Mouse (Mus musculus) liver, embryonic 12.5 days (tissue): ENCODE results near the gene Hist1h4b. TPM values are rescaled to one million over a fixed set of nuclear protein-coding genes. Genes with fewer than 3 reads are reported as not detected.

Experiments used
- ATAC-seq: fragments of 200-750 bp; cut with Nextera tagmentation; 2 replicates; pipeline ENCODE4 v1.8.0; 2017; ENCODE audit warnings: moderate number of reproducible peaks, mild to moderate bottlenecking, moderate library complexity
- H3K27ac ChIP-seq: fragments of 300-500 bp; sonication (generic); 2 replicates; pipeline ENCODE4 v1.5.1; 2016; ENCODE audit warnings: mild to moderate bottlenecking
- H3K27me3 ChIP-seq: fragments of 300-500 bp; sonication (generic); replicated peaks from 2 replicates; pipeline ENCODE4 v1.6.1; 2016; ENCODE audit warnings: mild to moderate bottlenecking, moderate library complexity
- H3K36me3 ChIP-seq: fragments of 300-500 bp; sonication (generic); 2 replicates; pipeline ENCODE4 v1.6.1; 2016; ENCODE audit warnings: mild to moderate bottlenecking, moderate library complexity
- H3K4me1 ChIP-seq: fragments of 300-500 bp; sonication (generic); 2 replicates; pipeline ENCODE4 v1.6.1; 2016
- H3K4me2 ChIP-seq: fragments of 300-500 bp; sonication (generic); 2 replicates; pipeline ENCODE4 v1.6.1; 2016; ENCODE audit warnings: mild to moderate bottlenecking, moderate library complexity
- H3K4me3 ChIP-seq: fragments of 300-500 bp; sonication (generic); 2 replicates; pipeline ENCODE4 v1.5.1; 2016; ENCODE audit warnings: mild to moderate bottlenecking, moderate library complexity
- H3K9ac ChIP-seq: fragments of 300-500 bp; sonication (generic); 2 replicates; pipeline ENCODE4 v1.6.1; 2016; ENCODE audit warnings: mild to moderate bottlenecking, moderate library complexity
- H3K9me3 ChIP-seq: fragments of 300-500 bp; sonication (generic); replicated peaks from 2 replicates; pipeline ENCODE4 v1.6.1; 2016; ENCODE audit warnings: mild to moderate bottlenecking, moderate library complexity
- WGBS: fragments of 180-500 bp; shearing (Covaris S2); methylation state at CpG from one replicate; pipeline ENCODE4 v1.1.7; 2016; ENCODE audit not compliant: insufficient replicate concordance; 5-methylcytosine and 5-hydroxymethylcytosine counted together
- polyA plus RNA-seq: library from polyadenylated mRNA; unstranded; fragments of >200 nt; fragmentation: Nextera tagmentation; extraction: Ambion mirVana; gene quantifications from 2 replicates; pipeline ENCODE4 v1.2.1, GENCODE M21; 2016

Gene Hist1h4b
- polyA plus RNA-seq, 1 experiment from 2014 or later = 4.5 TPM

DNA sequence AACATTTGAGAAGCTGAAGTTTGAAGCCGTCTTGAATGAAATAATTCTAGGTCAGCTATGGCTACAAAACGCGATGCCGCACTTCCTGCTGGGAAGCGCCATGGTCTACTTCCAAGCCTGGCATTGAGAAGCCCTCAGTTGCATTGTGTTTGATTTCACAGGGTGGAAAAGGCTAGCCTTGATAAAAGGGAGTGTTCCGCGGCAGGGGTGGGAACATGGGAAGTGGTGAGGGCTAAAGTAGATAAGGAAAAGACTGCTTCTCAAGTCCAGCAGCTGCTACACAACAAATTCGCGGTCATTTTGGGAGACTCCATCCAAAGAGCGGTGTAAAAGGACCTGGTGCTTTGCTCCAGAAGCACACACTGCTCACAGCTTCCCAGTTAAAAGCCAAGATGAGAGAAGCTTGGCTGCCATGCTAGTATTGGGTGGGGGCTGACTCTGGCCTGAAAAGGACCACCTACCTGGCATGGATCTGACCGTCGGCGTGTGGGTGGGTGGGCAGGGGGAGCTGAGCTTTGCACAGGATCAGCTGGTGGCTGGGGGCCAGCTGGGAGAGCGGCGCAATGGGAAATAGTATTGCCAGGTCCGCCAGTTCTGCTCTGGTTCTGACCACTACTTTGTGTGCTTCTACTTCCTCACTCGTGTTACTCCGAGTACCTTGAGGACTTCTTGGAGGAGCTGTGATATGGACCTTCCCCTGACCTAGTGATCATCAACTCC lies 28.2 kb upstream of the Hist1h4b start:
- Histone ChIP-seq H3K27me3 (0 out of 2 replicates have a peak, but pooled peaks cover 2% of the 10 kb centered on the region), H3K4me3 (no peak overlapping the region), H3K4me2 (peak overlapping the region; percentile 40), H3K9me3 (no peaks in the 10 kb centered on the region), H3K27ac (0 out of 2 replicates have a peak overlapping the region, but pooled peaks have one; percentile 65), H3K4me1 (peaks cover 58% of the 10 kb centered on the region), H3K9ac (peak overlapping the region; percentile 40; the same call in 1 of the 2 replicates), H3K36me3 (no peaks in the 10 kb centered on the region)
- 46% methylated on average over 18 of the region's 18 CpGs for WGBS
- 0 out of 2 replicates have a peak, but pooled peaks have one; percentile 36 for ATAC-seq

DNA sequence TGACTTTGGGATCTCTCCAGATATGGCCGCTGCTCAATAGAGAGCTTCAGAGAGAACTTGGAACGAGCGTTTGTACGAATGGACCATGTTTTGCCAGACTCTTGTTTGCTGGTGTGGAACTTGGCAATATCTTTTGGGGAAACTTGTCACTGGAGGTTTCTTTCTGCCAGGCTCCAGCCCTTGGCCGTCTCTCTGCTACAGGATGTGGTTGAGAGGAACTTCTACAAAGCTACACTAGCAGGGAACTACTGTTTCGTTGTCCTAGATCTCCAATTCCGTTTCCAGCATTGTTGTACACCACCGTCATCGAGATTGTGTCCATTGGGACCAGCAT lies 27.7 kb upstream of the Hist1h4b start:
- 51% methylated on average over 9 of the region's 9 CpGs for WGBS
- Histone ChIP-seq H3K4me2 (peak overlapping the region; percentile 40), H3K9me3 (no peaks in the 10 kb centered on the region), H3K27me3 (0 out of 2 replicates have a peak, but pooled peaks cover 2% of the 10 kb centered on the region), H3K27ac (0 out of 2 replicates have a peak overlapping the region, but pooled peaks have one; percentile 65), H3K36me3 (no peaks in the 10 kb centered on the region), H3K4me1 (peaks cover 53% of the 10 kb centered on the region), H3K4me3 (no peak overlapping the region), H3K9ac (no peak overlapping the region; the same call in 1 of the 2 replicates)
- ATAC-seq = no peak

DNA sequence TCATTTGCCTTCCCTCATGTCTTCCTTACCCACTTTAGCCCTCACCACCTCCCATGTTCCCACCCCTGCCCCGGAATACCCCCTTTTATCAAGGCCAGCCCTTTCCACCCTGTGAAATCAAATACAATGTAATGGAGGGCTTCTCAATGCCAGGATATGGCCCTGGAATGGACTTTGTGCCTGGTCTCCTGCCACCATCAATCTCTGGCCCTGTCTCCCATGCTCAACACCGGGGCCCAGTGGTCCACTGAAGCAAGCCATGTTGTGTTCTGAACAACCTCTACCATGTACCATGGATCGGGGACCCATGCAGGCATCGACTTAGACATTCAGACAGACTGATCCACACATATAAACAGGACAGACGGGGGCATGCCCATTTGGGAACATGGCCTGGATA lies 27.1 kb upstream of the Hist1h4b start:
- Histone ChIP-seq H3K9ac (no peak overlapping the region), H3K27ac (0 out of 2 replicates have a peak overlapping the region, but pooled peaks have one; percentile 65), H3K4me3 (no peak overlapping the region)

DNA sequence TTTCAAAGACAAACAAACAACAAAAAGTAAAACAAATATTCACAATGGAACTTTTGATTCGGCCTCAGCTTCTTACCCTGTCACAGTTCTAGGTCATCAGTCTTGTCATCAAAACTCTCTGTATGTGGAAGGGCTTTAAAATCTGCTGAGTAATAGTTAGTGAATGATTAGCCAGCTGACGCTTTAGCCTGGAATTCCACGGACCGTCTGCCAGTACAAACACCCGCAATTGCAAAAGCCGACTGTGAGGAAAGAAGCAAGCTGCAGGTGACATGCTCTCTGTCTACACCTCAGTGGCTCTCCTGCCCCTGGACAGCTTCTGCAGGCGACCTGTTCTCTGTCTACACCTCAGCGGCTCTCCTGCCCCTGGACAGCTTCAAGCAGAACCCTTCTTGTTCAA lies 26.3 kb upstream of the Hist1h4b start:
- H3K4me2 ChIP-seq = no peak overlapping the region
- no peak overlapping the region for H3K4me3 ChIP-seq
- WGBS = 66% methylated on average over 8 of the region's 8 CpGs
- no peak overlapping the region for H3K9ac ChIP-seq
- H3K4me1 ChIP-seq = peaks cover 40% of the 10 kb centered on the region
- H3K27ac ChIP-seq = 0 out of 2 replicates have a peak overlapping the region, but pooled peaks have one; percentile 37
- no peaks in the 10 kb centered on the region for H3K36me3 ChIP-seq
- 0 out of 2 replicates have a peak, but pooled peaks cover 2% of the 10 kb centered on the region for H3K27me3 ChIP-seq
- peak; percentile 46; the same call in 1 of the 2 replicates for ATAC-seq
- no peaks in the 10 kb centered on the region for H3K9me3 ChIP-seq

More for the DNA sequence above, 27.1 kb upstream of the Hist1h4b start:
- Histone ChIP-seq H3K27me3 (0 out of 2 replicates have a peak, but pooled peaks cover 2% of the 10 kb centered on the region), H3K36me3 (no peaks in the 10 kb centered on the region), H3K9me3 (no peaks in the 10 kb centered on the region), H3K4me2 (no peak overlapping the region), H3K4me1 (peaks cover 47% of the 10 kb centered on the region)
- no peak for ATAC-seq
- 78% methylated on average over 5 of the region's 5 CpGs for WGBS

DNA sequence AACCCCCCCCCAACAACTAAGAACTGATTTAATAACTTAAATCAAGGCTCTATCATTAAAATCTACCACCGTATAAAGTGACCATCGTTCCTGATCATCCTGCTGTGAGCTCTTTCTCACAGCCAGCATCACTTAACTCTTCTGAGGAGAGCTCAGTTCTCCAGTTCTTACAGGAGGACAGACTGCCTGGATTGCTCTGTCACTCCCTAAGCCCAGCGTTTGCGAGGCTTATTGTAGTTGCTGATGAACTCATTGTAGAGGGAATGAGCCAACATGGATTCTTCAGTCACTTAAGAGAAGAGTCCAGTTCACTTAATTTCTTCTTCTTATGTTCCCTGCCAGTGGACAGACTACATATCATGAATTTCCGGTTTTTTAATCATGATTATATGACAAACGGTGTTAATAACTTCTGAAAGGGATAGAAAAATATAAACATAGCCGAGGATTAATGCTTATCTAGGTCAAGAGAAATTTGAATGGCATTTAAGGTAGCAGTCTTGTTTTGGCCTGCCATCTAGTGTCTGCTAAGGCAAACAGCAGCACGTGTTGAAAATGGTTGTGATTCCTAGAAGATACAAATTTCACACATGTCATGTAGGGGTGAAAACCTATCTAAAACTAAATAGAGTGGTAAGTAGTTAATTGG lies 24.5 kb upstream of the Hist1h4b start:
- Histone ChIP-seq H3K4me2 (no peak overlapping the region), H3K9ac (0 out of 2 replicates have a peak overlapping the region, but pooled peaks have one; percentile 22), H3K4me3 (no peak overlapping the region), H3K4me1 (peaks cover 34% of the 10 kb centered on the region), H3K36me3 (no peaks in the 10 kb centered on the region), H3K27me3 (no peaks in the 10 kb centered on the region), H3K27ac (no peak overlapping the region), H3K9me3 (no peaks in the 10 kb centered on the region)
- no peak for ATAC-seq
- 23% methylated on average over 8 of the region's 8 CpGs for WGBS

DNA sequence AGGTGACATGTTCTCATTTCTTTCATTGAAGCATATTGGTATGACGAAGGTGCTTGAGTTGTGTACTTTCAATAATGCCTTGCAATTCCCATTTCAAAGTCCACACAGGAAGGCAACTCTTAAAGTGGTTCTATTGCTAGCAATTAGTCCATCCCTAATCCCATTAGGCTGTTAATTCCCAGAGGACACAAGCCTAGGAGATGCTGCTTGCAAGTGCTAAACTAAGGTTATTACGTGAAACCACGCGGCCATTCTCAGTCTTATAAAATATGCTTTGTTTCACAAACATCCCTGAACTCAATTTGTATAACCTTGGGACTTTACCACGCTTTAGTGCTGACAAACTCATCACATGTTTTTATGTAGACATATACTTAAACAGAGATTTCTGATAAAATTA lies 19.7 kb upstream of the Hist1h4b start:
- Histone ChIP-seq H3K9me3 (no peaks in the 10 kb centered on the region), H3K4me3 (no peak overlapping the region), H3K27me3 (no peaks in the 10 kb centered on the region), H3K9ac (0 out of 2 replicates have a peak overlapping the region, but pooled peaks have one; percentile 4), H3K4me1 (peaks cover 31% of the 10 kb centered on the region), H3K4me2 (no peak overlapping the region), H3K36me3 (no peaks in the 10 kb centered on the region), H3K27ac (peak overlapping the region; percentile 48)
- ATAC-seq = no peak
- 84% methylated on average over 5 of the region's 5 CpGs for WGBS

DNA sequence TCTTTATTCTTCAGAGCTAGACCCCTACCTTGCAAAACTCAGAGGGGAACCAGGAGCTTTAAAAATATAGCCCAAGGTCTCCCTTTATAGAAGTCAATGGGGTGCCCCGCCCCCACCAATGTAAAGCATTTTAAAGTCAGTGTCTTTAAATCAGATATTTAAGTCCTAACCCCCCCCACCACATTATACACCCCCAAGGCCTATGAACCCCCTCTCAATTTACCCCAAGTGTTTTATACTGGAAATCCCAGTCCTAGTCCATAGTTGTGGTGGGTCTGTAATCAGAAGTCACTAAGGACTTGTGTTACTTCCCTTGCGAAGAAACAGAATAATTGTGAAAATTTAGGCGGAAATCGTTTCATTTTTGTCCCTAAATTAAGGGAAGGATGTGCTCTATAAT lies 18.8 kb upstream of the Hist1h4b start:
- H3K27ac ChIP-seq = peak overlapping the region; percentile 100
- H3K9me3 ChIP-seq = no peaks in the 10 kb centered on the region
- H3K4me3 ChIP-seq = peak overlapping the region; percentile 60
- H3K4me1 ChIP-seq = peaks cover 35% of the 10 kb centered on the region
- no peaks in the 10 kb centered on the region for H3K36me3 ChIP-seq
- H3K27me3 ChIP-seq = no peaks in the 10 kb centered on the region
- peak overlapping the region; percentile 79 for H3K4me2 ChIP-seq
- H3K9ac ChIP-seq = peak overlapping the region; percentile 92
- no peak for ATAC-seq
- 20% methylated on average over 4 of the region's 4 CpGs for WGBS

DNA sequence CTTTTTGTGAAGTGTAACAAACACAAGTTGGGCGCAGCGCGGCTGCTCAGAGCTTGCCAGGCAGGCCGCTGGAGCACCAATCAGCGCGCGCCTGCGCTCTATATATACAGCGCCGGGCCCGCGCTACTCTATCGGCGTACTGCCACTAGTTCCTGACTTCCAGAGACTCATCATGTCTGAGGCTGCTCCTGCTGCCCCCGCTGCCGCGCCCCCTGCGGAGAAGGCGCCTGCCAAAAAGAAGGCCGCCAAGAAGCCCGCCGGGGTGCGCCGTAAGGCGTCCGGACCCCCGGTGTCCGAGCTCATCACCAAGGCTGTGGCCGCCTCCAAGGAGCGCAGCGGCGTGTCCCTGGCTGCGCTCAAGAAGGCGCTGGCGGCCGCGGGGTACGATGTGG lies 18.1 kb upstream of the Hist1h4b start, which contains the start of gene Hist1h1c:
TSS of gene Hist1h1c (plus strand) at position 132 of the 392 bp plus-strand sequence.
- peak within 1 kb of the TSS; percentile 60 for H3K4me3 ChIP-seq
- no peaks in the 10 kb centered on the region for H3K27me3 ChIP-seq
- H3K4me1 ChIP-seq = peaks cover 39% of the 10 kb centered on the region
- peak within 1 kb of the TSS; percentile 79 for H3K4me2 ChIP-seq
- H3K36me3 ChIP-seq = no peaks in the 10 kb centered on the region
- peak within 1 kb of the TSS; percentile 100 for H3K27ac ChIP-seq
- no peaks in the 10 kb centered on the region for H3K9me3 ChIP-seq
- WGBS = under 1% methylated on average over 38 of the region's 38 CpGs
- peak; percentile 80 for ATAC-seq
- peak within 1 kb of the TSS; percentile 92 for H3K9ac ChIP-seq

DNA sequence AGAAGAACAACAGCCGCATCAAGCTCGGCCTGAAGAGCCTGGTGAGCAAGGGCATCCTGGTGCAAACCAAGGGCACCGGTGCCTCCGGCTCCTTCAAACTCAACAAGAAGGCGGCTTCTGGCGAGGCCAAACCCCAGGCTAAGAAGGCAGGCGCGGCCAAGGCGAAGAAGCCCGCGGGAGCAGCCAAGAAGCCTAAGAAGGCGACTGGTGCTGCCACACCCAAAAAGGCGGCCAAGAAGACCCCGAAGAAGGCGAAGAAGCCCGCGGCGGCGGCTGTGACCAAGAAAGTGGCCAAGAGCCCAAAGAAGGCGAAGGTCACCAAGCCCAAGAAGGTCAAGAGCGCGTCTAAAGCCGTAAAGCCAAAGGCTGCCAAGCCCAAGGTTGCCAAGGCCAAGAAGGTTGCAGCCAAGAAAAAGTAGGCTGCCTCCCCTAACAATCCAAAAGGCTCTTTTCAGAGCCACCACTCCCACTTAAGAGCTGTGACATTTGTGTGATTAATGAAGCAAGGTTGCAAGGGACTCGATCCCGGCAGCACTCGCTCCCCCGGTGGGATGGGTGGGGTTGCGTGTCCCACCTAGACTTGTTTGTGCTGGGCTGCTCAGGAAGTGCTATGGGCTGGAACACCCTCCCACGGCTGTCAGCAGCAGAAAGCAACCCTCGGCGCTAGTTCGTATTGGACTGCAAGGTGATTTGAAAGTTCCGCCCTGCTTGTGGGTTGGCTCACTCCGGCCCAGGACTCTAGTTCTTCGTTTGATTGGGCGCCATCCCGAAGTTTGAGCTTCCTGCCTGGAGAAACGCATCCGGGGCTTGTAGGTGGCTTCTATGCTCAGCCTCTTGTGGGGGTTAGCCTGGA lies 17.5 kb upstream of the Hist1h4b start:
- Histone ChIP-seq H3K4me2 (peak overlapping the region; percentile 79), H3K9me3 (no peaks in the 10 kb centered on the region)
- WGBS = under 1% methylated on average over 39 of the region's 39 CpGs

DNA sequence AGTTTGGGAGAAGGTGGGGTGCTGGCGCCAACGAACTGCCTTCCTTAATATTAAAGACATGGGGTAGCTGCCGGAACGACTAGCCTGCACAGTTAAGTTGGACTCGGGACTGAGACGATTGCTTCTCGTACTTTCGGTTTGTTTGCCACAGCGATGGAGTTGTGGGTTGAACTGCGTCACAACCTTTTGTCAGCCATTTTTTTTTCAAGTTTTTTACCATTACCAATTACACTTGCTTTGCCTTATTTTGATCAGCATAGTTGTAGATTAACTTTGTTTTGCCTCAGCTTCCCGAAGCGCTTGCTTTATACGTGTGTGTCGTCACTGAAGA lies 16.9 kb upstream of the Hist1h4b start:
- Histone ChIP-seq H3K4me3 (peak overlapping the region; percentile 60), H3K9me3 (no peaks in the 10 kb centered on the region), H3K27me3 (no peaks in the 10 kb centered on the region), H3K4me2 (peak overlapping the region; percentile 79), H3K4me1 (peaks cover 48% of the 10 kb centered on the region), H3K27ac (peak overlapping the region; percentile 100), H3K9ac (peak overlapping the region; percentile 92), H3K36me3 (no peaks in the 10 kb centered on the region)
- ATAC-seq = no peak
- under 1% methylated on average over 14 of the region's 14 CpGs for WGBS

More for the DNA sequence above, 17.5 kb upstream of the Hist1h4b start:
- no peaks in the 10 kb centered on the region for H3K36me3 ChIP-seq
- H3K4me3 ChIP-seq = peak overlapping the region; percentile 60
- H3K9ac ChIP-seq = peak overlapping the region; percentile 92
- peak; percentile 86 for ATAC-seq
- H3K27ac ChIP-seq = peak overlapping the region; percentile 100
- peaks cover 44% of the 10 kb centered on the region for H3K4me1 ChIP-seq
- H3K27me3 ChIP-seq = no peaks in the 10 kb centered on the region

DNA sequence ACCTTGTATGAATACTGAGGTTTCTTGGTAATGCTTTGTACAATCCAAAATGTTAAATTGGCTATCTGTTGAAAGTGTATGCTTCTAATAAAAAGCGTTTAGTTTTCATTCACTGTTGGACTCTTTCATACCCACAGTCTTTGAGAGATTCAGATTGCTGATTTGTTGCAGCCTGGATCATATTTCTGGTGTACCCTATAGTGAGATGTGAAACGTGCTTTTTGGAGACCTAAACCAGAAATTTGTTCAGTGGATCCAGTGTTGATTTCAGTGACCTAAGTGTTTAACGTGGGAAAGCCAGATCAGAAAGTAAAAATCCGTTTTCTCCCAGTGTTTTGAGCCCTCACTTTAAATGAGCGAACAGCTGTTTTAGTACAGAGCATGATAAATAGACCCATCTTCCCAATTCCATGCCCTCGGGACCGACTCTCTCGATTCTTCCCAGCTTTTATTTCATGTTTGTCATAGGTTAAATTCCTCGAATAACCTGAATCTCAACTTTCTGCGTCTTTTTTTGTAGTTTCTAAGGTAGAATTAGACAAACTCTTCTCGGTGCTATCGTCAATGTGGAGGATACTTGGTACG lies 16.5 kb upstream of the Hist1h4b start:
- peak overlapping the region; percentile 79 for H3K4me2 ChIP-seq
- H3K9ac ChIP-seq = peak overlapping the region; percentile 92
- no peak for ATAC-seq
- H3K4me3 ChIP-seq = peak overlapping the region; percentile 60
- H3K27me3 ChIP-seq = no peaks in the 10 kb centered on the region
- no peaks in the 10 kb centered on the region for H3K36me3 ChIP-seq
- no peaks in the 10 kb centered on the region for H3K9me3 ChIP-seq
- peaks cover 48% of the 10 kb centered on the region for H3K4me1 ChIP-seq
- WGBS = 16% methylated on average over 13 of the region's 13 CpGs
- peak overlapping the region; percentile 100 for H3K27ac ChIP-seq
